Mouse (Mus musculus): ENCODE results near the gene Kcnf1. TPM values are rescaled to one million over a fixed set of nuclear protein-coding genes. Genes with fewer than 3 reads are reported as not detected.
"Not testable (repeated sequence)": the region's sequence is repeated elsewhere in the genome, so short reads cannot be mapped to it uniquely, and the experiment has no call there.

The Kcnf1 gene
- polyA plus RNA-seq, 1 experiment from 2014 or later: 0.13 TPM

- Histone ChIP-seq H3K4me2 (no peak overlapping the region), H3K27ac (no peak overlapping the region), H3K27me3 (no peaks in the 10 kb centered on the region), H3K4me1 (replicated peaks) (no peaks in the 10 kb centered on the region), H3K9ac (no peak overlapping the region), H3K4me3 (no peak overlapping the region), H3K9me3 (replicated peaks) (no peaks in the 10 kb centered on the region), H3K36me3 (no peaks in the 10 kb centered on the region)
- ATAC-seq (replicated peaks; ENCODE audit: insufficient number of reproducible peaks, insufficient read depth, low FRiP score, low read depth): no peak
- 81% methylated on average over 15 of the region's 15 CpGs for WGBS
Observed at GRCm38 (mm10) chr12:17157558-17157957, 19.1 kb downstream of the Kcnf1 start.

GRCm38 (mm10) chr12:17155781-17156180, 20.9 kb downstream of the Kcnf1 start:
- ATAC-seq (replicated peaks; ENCODE audit: insufficient number of reproducible peaks, insufficient read depth, low FRiP score, low read depth): no peak
- no peaks in the 10 kb centered on the region for H3K36me3 ChIP-seq
- H3K9ac ChIP-seq: no peak overlapping the region
- no peak overlapping the region for H3K27ac ChIP-seq
- H3K4me2 ChIP-seq: no peak overlapping the region
- 49% methylated on average over 1 of the region's 1 CpGs for WGBS
- H3K4me3 ChIP-seq: no peak overlapping the region
- no peaks in the 10 kb centered on the region for H3K4me1 ChIP-seq (replicated peaks)
- H3K27me3 ChIP-seq: no peaks in the 10 kb centered on the region
- H3K9me3 ChIP-seq (replicated peaks): no peaks in the 10 kb centered on the region

- no peak for ATAC-seq (replicated peaks; ENCODE audit: insufficient number of reproducible peaks, insufficient read depth, low FRiP score, low read depth)
- Histone ChIP-seq H3K4me1 (replicated peaks) (no peaks in the 10 kb centered on the region), H3K36me3 (no peaks in the 10 kb centered on the region), H3K4me3 (no peak overlapping the region), H3K27ac (no peak overlapping the region), H3K4me2 (no peak overlapping the region), H3K9me3 (replicated peaks) (no peaks in the 10 kb centered on the region), H3K27me3 (no peaks in the 10 kb centered on the region), H3K9ac (no peak overlapping the region)
- WGBS: 76% methylated on average over 7 of the region's 7 CpGs
Observed at GRCm38 (mm10) chr12:17152840-17153239, 23.8 kb downstream of the Kcnf1 start.

- no peak overlapping the region for H3K27ac ChIP-seq
- WGBS: 57% methylated on average over 10 of the region's 10 CpGs
- H3K4me2 ChIP-seq: no peak overlapping the region
- H3K9ac ChIP-seq: no peak overlapping the region
- no peaks in the 10 kb centered on the region for H3K36me3 ChIP-seq
- no peak for ATAC-seq (replicated peaks; ENCODE audit: insufficient number of reproducible peaks, insufficient read depth, low FRiP score, low read depth)
- no peaks in the 10 kb centered on the region for H3K27me3 ChIP-seq
- no peaks in the 10 kb centered on the region for H3K9me3 ChIP-seq (replicated peaks)
- no peaks in the 10 kb centered on the region for H3K4me1 ChIP-seq (replicated peaks)
- H3K4me3 ChIP-seq: no peak overlapping the region
Observed at GRCm38 (mm10) chr12:17148920-17149319, 27.8 kb downstream of the Kcnf1 start.

GRCm38 (mm10) chr12:17141791-17142190, 34.9 kb downstream of the Kcnf1 start:
- 33% methylated on average over 2 of the region's 2 CpGs for WGBS

GRCm38 (mm10) chr12:17140436-17140835, 36.3 kb downstream of the Kcnf1 start:
- Histone ChIP-seq H3K27ac (no peak overlapping the region), H3K9ac (no peak overlapping the region), H3K4me2 (no peak overlapping the region), H3K4me3 (no peak overlapping the region), H3K36me3 (no peaks in the 10 kb centered on the region), H3K9me3 (replicated peaks) (no peaks in the 10 kb centered on the region), H3K27me3 (no peaks in the 10 kb centered on the region), H3K4me1 (replicated peaks) (no peaks in the 10 kb centered on the region)
- WGBS: 75% methylated on average over 3 of the region's 3 CpGs
- no peak for ATAC-seq (replicated peaks; ENCODE audit: insufficient number of reproducible peaks, insufficient read depth, low FRiP score, low read depth)

More at GRCm38 (mm10) chr12:17141791-17142190, 34.9 kb downstream of the Kcnf1 start:
- Histone ChIP-seq H3K4me2 (no peak overlapping the region), H3K9me3 (replicated peaks) (no peaks in the 10 kb centered on the region), H3K27me3 (no peaks in the 10 kb centered on the region), H3K4me1 (replicated peaks) (no peaks in the 10 kb centered on the region), H3K36me3 (no peaks in the 10 kb centered on the region), H3K4me3 (no peak overlapping the region), H3K9ac (no peak overlapping the region), H3K27ac (no peak overlapping the region)
- no peak for ATAC-seq (replicated peaks; ENCODE audit: insufficient number of reproducible peaks, insufficient read depth, low FRiP score, low read depth)

- 54% methylated on average over 9 of the region's 9 CpGs for WGBS
- Histone ChIP-seq H3K4me1 (replicated peaks) (no peaks in the 10 kb centered on the region), H3K9me3 (replicated peaks) (no peaks in the 10 kb centered on the region), H3K9ac (no peak overlapping the region), H3K4me3 (no peak overlapping the region), H3K27me3 (no peaks in the 10 kb centered on the region), H3K4me2 (no peak overlapping the region), H3K36me3 (no peaks in the 10 kb centered on the region), H3K27ac (no peak overlapping the region)
- no peak for ATAC-seq (replicated peaks; ENCODE audit: insufficient number of reproducible peaks, insufficient read depth, low FRiP score, low read depth)
Observed at GRCm38 (mm10) chr12:17134546-17135096, 42.1 kb downstream of the Kcnf1 start.

- no peak overlapping the region for H3K4me2 ChIP-seq
- no peaks in the 10 kb centered on the region for H3K4me1 ChIP-seq (replicated peaks)
- H3K4me3 ChIP-seq: no peak overlapping the region
- no peak for ATAC-seq (replicated peaks; ENCODE audit: insufficient number of reproducible peaks, insufficient read depth, low FRiP score, low read depth)
- no peak overlapping the region for H3K9ac ChIP-seq
- 67% methylated on average over 8 of the region's 8 CpGs for WGBS
- H3K27ac ChIP-seq: no peak overlapping the region
- no peaks in the 10 kb centered on the region for H3K27me3 ChIP-seq
- H3K36me3 ChIP-seq: no peaks in the 10 kb centered on the region
- no peaks in the 10 kb centered on the region for H3K9me3 ChIP-seq (replicated peaks)
Observed at GRCm38 (mm10) chr12:17132243-17132642, 44.4 kb downstream of the Kcnf1 start.

GRCm38 (mm10) chr12:17131563-17131962, 45.1 kb downstream of the Kcnf1 start:
- Histone ChIP-seq H3K27ac (no peak overlapping the region), H3K4me3 (no peak overlapping the region), H3K9ac (no peak overlapping the region), H3K27me3 (no peaks in the 10 kb centered on the region), H3K4me2 (no peak overlapping the region), H3K4me1 (replicated peaks) (no peaks in the 10 kb centered on the region), H3K9me3 (replicated peaks) (no peaks in the 10 kb centered on the region), H3K36me3 (no peaks in the 10 kb centered on the region)
- WGBS: 86% methylated on average over 10 of the region's 10 CpGs
- no peak for ATAC-seq (replicated peaks; ENCODE audit: insufficient number of reproducible peaks, insufficient read depth, low FRiP score, low read depth)

- H3K4me2 ChIP-seq; H3K4me1 ChIP-seq (replicated peaks); H3K27ac ChIP-seq; H3K9me3 ChIP-seq (replicated peaks); H3K4me3 ChIP-seq; H3K27me3 ChIP-seq; H3K36me3 ChIP-seq; ATAC-seq (replicated peaks; ENCODE audit: insufficient number of reproducible peaks, insufficient read depth, low FRiP score, low read depth); H3K9ac ChIP-seq: not testable (repeated sequence)
- WGBS: 94% methylated on average over 10 of the region's 12 CpGs
Observed at GRCm38 (mm10) chr12:17122881-17123280, 53.8 kb downstream of the Kcnf1 start.

Data from heart, embryonic 15.5 days (tissue).